Mouse (Mus musculus): Measurements from ENCODE around the gene Stip1. TPM values are rescaled to one million over a fixed set of nuclear protein-coding genes. Genes with fewer than 3 reads are reported as not detected.

The Stip1 gene
- polyA plus RNA-seq, 1 experiment from 2014 or later, result 204 TPM

- no peak for ATAC-seq
- H3K27me3 ChIP-seq (ENCODE audit: control insufficient read depth, insufficient read depth, low read depth, low read length), result no peaks in the 10 kb centered on the region
- H3K9ac ChIP-seq (ENCODE audit: low read depth, low read length), result no peak overlapping the region
- 37% methylated on average over 7 of the region's 8 CpGs for WGBS
- no peak overlapping the region for H3K27ac ChIP-seq (ENCODE audit: low read length)
- peaks cover 42% of the 10 kb centered on the region for H3K4me1 ChIP-seq (ENCODE audit: control insufficient read depth, insufficient read depth, low read length)
- H3K4me3 ChIP-seq (ENCODE audit: low read depth, low read length), result no peak overlapping the region
- H3K36me3 ChIP-seq (ENCODE audit: control insufficient read depth, insufficient read depth, low read length), result no peaks in the 10 kb centered on the region
- no peak overlapping the region for H3K4me2 ChIP-seq (ENCODE audit: low read length)
- no peaks in the 10 kb centered on the region for H3K9me3 ChIP-seq (replicated peaks; ENCODE audit: control insufficient read depth, low read length, poor library complexity, severe bottlenecking)
Measured at GRCm38 (mm10) chr19:7066828-7067342, 27.1 kb upstream of the Stip1 start.

- Histone ChIP-seq H3K9ac (ENCODE audit: low read depth, low read length) (peak overlapping the region; percentile 10; the same call in 1 of the 2 replicates), H3K9me3 (replicated peaks; ENCODE audit: control insufficient read depth, low read length, poor library complexity, severe bottlenecking) (no peaks in the 10 kb centered on the region), H3K4me1 (ENCODE audit: control insufficient read depth, insufficient read depth, low read length) (peaks cover 42% of the 10 kb centered on the region), H3K27me3 (ENCODE audit: control insufficient read depth, insufficient read depth, low read depth, low read length) (no peaks in the 10 kb centered on the region), H3K4me3 (ENCODE audit: low read depth, low read length) (no peak overlapping the region), H3K4me2 (ENCODE audit: low read length) (no peak overlapping the region), H3K27ac (ENCODE audit: low read length) (no peak overlapping the region), H3K36me3 (ENCODE audit: control insufficient read depth, insufficient read depth, low read length) (no peaks in the 10 kb centered on the region)
- no peak for ATAC-seq
- 33% methylated on average over 15 of the region's 15 CpGs for WGBS
Measured at GRCm38 (mm10) chr19:7066034-7066827, 26.5 kb upstream of the Stip1 start.

DNA sequence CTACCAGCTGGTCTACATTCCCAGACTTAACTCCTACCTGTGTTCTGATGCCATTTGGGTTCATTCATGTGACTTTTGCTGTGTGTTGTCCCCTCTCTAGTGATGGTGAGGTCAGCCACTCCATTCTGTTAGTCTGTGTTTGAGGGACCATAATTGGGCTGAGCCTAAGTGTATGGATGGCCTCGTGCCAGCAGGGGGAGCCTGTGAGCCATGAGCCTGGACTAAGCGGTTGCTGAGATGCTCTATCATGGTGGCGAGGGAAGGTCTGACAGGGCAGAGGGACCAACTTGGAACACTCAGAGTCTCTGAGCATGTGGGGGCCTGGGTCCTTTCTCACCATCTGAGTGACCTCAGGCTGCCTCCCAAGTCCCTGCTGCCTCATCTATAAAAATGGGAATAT lies 24.8 kb upstream of the Stip1 start:
- WGBS, result 0% methylated on average over 3 of the region's 3 CpGs
- Histone ChIP-seq H3K9me3 (replicated peaks; ENCODE audit: control insufficient read depth, low read length, poor library complexity, severe bottlenecking) (no peaks in the 10 kb centered on the region), H3K27me3 (ENCODE audit: control insufficient read depth, insufficient read depth, low read depth, low read length) (no peaks in the 10 kb centered on the region), H3K4me1 (ENCODE audit: control insufficient read depth, insufficient read depth, low read length) (peaks cover 30% of the 10 kb centered on the region), H3K4me3 (ENCODE audit: low read depth, low read length) (no peak overlapping the region), H3K9ac (ENCODE audit: low read depth, low read length) (no peak overlapping the region), H3K36me3 (ENCODE audit: control insufficient read depth, insufficient read depth, low read length) (no peaks in the 10 kb centered on the region), H3K4me2 (ENCODE audit: low read length) (no peak overlapping the region), H3K27ac (ENCODE audit: low read length) (no peak overlapping the region)
- peak; percentile 57; the same call in 1 of the 2 replicates for ATAC-seq

- H3K27ac ChIP-seq (ENCODE audit: low read length), result no peak overlapping the region
- no peak overlapping the region for H3K4me3 ChIP-seq (ENCODE audit: low read depth, low read length)
- no peak overlapping the region for H3K9ac ChIP-seq (ENCODE audit: low read depth, low read length)
- no peaks in the 10 kb centered on the region for H3K36me3 ChIP-seq (ENCODE audit: control insufficient read depth, insufficient read depth, low read length)
- peaks cover 14% of the 10 kb centered on the region for H3K4me1 ChIP-seq (ENCODE audit: control insufficient read depth, insufficient read depth, low read length)
- no peak for ATAC-seq
- H3K27me3 ChIP-seq (ENCODE audit: control insufficient read depth, insufficient read depth, low read depth, low read length), result peaks cover 4% of the 10 kb centered on the region
- H3K9me3 ChIP-seq (replicated peaks; ENCODE audit: control insufficient read depth, low read length, poor library complexity, severe bottlenecking), result no peaks in the 10 kb centered on the region
- H3K4me2 ChIP-seq (ENCODE audit: low read length), result no peak overlapping the region
- WGBS, result 93% methylated on average over 8 of the region's 8 CpGs
Measured at GRCm38 (mm10) chr19:7062916-7063315, 23.1 kb upstream of the Stip1 start.

GRCm38 (mm10) chr19:7062110-7062509 lies 22.3 kb upstream of the Stip1 start:
- WGBS, result 94% methylated on average over 5 of the region's 5 CpGs
- Histone ChIP-seq H3K27me3 (ENCODE audit: control insufficient read depth, insufficient read depth, low read depth, low read length) (peaks cover 4% of the 10 kb centered on the region), H3K27ac (ENCODE audit: low read length) (no peak overlapping the region), H3K4me3 (ENCODE audit: low read depth, low read length) (no peak overlapping the region), H3K9ac (ENCODE audit: low read depth, low read length) (no peak overlapping the region), H3K4me2 (ENCODE audit: low read length) (no peak overlapping the region), H3K36me3 (ENCODE audit: control insufficient read depth, insufficient read depth, low read length) (no peaks in the 10 kb centered on the region), H3K9me3 (replicated peaks; ENCODE audit: control insufficient read depth, low read length, poor library complexity, severe bottlenecking) (no peaks in the 10 kb centered on the region), H3K4me1 (ENCODE audit: control insufficient read depth, insufficient read depth, low read length) (peaks cover 18% of the 10 kb centered on the region)
- ATAC-seq, result no peak

DNA sequence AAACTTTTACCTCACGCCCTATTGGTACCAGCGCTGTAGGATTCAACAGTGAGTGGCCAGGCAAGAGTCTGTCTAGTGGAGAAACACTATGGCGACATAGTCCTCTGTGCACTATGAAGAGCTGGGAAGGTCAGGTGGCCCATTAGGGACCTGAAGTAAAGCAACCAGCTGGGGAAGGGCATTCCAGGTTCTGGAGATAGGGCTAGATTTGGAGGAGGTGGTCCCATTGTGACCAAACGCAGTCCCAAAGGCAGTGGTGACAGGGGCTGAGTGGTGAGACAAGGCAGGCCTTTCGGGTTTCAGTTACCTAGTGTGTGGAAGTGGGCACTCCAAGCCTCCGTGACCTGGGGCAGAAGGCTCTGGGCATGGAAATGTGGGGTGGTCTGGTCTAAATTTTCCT lies 18.8 kb upstream of the Stip1 start:
- Histone ChIP-seq H3K4me1 (ENCODE audit: control insufficient read depth, insufficient read depth, low read length) (peaks cover 15% of the 10 kb centered on the region), H3K36me3 (ENCODE audit: control insufficient read depth, insufficient read depth, low read length) (no peaks in the 10 kb centered on the region), H3K9me3 (replicated peaks; ENCODE audit: control insufficient read depth, low read length, poor library complexity, severe bottlenecking) (no peaks in the 10 kb centered on the region), H3K27ac (ENCODE audit: low read length) (no peak overlapping the region), H3K27me3 (ENCODE audit: control insufficient read depth, insufficient read depth, low read depth, low read length) (peaks cover 4% of the 10 kb centered on the region), H3K4me2 (ENCODE audit: low read length) (peak overlapping the region; percentile 100; the same call in 1 of the 2 replicates), H3K9ac (ENCODE audit: low read depth, low read length) (no peak overlapping the region), H3K4me3 (ENCODE audit: low read depth, low read length) (no peak overlapping the region)
- ATAC-seq, result no peak
- 54% methylated on average over 6 of the region's 6 CpGs for WGBS

- peak; percentile 41; the same call in 1 of the 2 replicates for ATAC-seq
- no peak overlapping the region for H3K27ac ChIP-seq (ENCODE audit: low read length)
- H3K36me3 ChIP-seq (ENCODE audit: control insufficient read depth, insufficient read depth, low read length), result no peaks in the 10 kb centered on the region
- peak overlapping the region; percentile 100 for H3K4me2 ChIP-seq (ENCODE audit: low read length)
- no peaks in the 10 kb centered on the region for H3K9me3 ChIP-seq (replicated peaks; ENCODE audit: control insufficient read depth, low read length, poor library complexity, severe bottlenecking)
- under 1% methylated on average over 15 of the region's 15 CpGs for WGBS
- H3K4me1 ChIP-seq (ENCODE audit: control insufficient read depth, insufficient read depth, low read length), result peaks cover 15% of the 10 kb centered on the region
- peaks cover 4% of the 10 kb centered on the region for H3K27me3 ChIP-seq (ENCODE audit: control insufficient read depth, insufficient read depth, low read depth, low read length)
- H3K9ac ChIP-seq (ENCODE audit: low read depth, low read length), result peak overlapping the region; percentile 66; the same call in 1 of the 2 replicates
- H3K4me3 ChIP-seq (ENCODE audit: low read depth, low read length), result peak overlapping the region; percentile 54
Measured at GRCm38 (mm10) chr19:7057722-7058207, 18.0 kb upstream of the Stip1 start.

DNA sequence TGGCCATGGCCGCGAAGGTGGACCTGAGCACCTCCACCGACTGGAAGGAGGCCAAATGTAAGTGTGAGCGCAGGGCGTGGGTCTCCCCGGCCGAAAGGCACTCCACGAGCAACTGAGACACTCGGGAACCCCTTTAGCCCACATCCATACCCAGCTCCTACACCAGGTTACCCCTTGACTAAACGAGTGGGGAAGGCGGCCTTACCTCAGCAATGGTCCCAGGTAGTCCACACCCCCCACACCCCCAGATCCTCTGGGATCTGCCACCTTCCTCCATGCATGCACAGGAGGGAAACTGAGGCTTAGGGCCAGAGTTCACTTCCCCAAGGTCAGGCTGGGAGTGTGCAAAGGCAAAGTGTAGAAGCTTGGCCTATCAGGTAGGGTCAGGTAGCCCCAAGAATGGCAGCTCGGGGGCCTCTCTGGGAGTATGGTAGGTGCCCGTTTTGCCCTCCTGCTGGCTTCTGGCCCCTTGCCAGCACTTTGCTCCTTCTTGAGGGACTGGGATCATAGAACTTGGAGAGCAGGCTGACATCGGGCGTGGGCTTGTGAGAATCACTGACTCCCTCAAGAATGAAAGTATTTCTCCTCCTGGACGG lies 17.5 kb upstream of the Stip1 start:
- Histone ChIP-seq H3K27me3 (ENCODE audit: control insufficient read depth, insufficient read depth, low read depth, low read length) (peaks cover 4% of the 10 kb centered on the region), H3K27ac (ENCODE audit: low read length) (no peak overlapping the region)
- 2% methylated on average over 15 of the region's 16 CpGs for WGBS

More for the DNA sequence above, 17.5 kb upstream of the Stip1 start:
- Histone ChIP-seq H3K9me3 (replicated peaks; ENCODE audit: control insufficient read depth, low read length, poor library complexity, severe bottlenecking) (no peaks in the 10 kb centered on the region), H3K36me3 (ENCODE audit: control insufficient read depth, insufficient read depth, low read length) (no peaks in the 10 kb centered on the region), H3K4me3 (ENCODE audit: low read depth, low read length) (peak overlapping the region; percentile 54), H3K4me1 (ENCODE audit: control insufficient read depth, insufficient read depth, low read length) (peaks cover 15% of the 10 kb centered on the region), H3K4me2 (ENCODE audit: low read length) (peak overlapping the region; percentile 100), H3K9ac (ENCODE audit: low read depth, low read length) (peak overlapping the region; percentile 66)
- peak; percentile 48 for ATAC-seq

Measured in midbrain, embryonic 16.5 days (tissue).